Mouse (Mus musculus) adrenal gland, postnatal 0 days (tissue): ENCODE data around the gene Defa23. TPM values are rescaled to one million over a fixed set of nuclear protein-coding genes. Genes with fewer than 3 reads are reported as not detected.

ENCODE experiments used
- polyA plus RNA-seq: library from polyadenylated mRNA; unstranded; fragments of >200 nt; fragmentation: Nextera tagmentation; extraction: Ambion mirVana; gene quantifications from 2 replicates; pipeline ENCODE4 v1.2.1, GENCODE M21; 2015

Defa23 gene
- polyA plus RNA-seq: not detected in 2 replicates

GRCm38 (mm10) chr8:21054747-21055146 lies at the start of gene Defa23:
Gene Defa23, plus strand, starts transcription at chr8:21055047.

GRCm38 (mm10) chr8:21025245-21025644 lies 29.6 kb upstream of the Defa23 start, which contains the start of gene Defa21:
Gene Defa21, plus strand, starts transcription at chr8:21025545.

GRCm38 (mm10) chr8:21064738-21065137 lies 9.9 kb downstream of the Defa23 start, which contains the start of gene Defa35:
Gene Defa35, plus strand, starts transcription at chr8:21065038.

GRCm38 (mm10) chr8:21084142-21084541 lies 29.3 kb downstream of the Defa23 start, which contains the start of gene Defa25:
Gene Defa25, plus strand, starts transcription at chr8:21084442.

GRCm38 (mm10) chr8:21095950-21096349 lies 41.1 kb downstream of the Defa23 start, which contains the start of gene Gm14851:
Gene Gm14851, minus strand, starts transcription at chr8:21096050.

Other genes with a start within 250 kb of the Defa23 start
- gene Defb33, start 162.4 kb upstream of the Defa23 start, polyA plus RNA-seq: not detected in 2 replicates
- gene Gm15056, start 152.4 kb upstream of the Defa23 start, polyA plus RNA-seq: not detected in 2 replicates
- gene Gm6040, start 133.0 kb upstream of the Defa23 start, polyA plus RNA-seq: not detected in 2 replicates
- not detected in 2 replicates for gene AY761185, start 110.3 kb upstream of the Defa23 start, polyA plus RNA-seq
- not detected in 2 replicates for gene Defa21, start 29.5 kb upstream of the Defa23 start, polyA plus RNA-seq
- not detected in 2 replicates for gene Defa35, start 10.0 kb downstream of the Defa23 start, polyA plus RNA-seq
- gene Defa25, start 29.4 kb downstream of the Defa23 start, polyA plus RNA-seq: not detected in 2 replicates
- not detected in 2 replicates for gene Gm14851, start 41.0 kb downstream of the Defa23 start, polyA plus RNA-seq
- gene Defa30, start 79.6 kb downstream of the Defa23 start, polyA plus RNA-seq: not detected in 2 replicates
- gene Defa22, start 107.2 kb downstream of the Defa23 start, polyA plus RNA-seq: not detected in 2 replicates
- not detected in 2 replicates for gene Defa31, start 136.6 kb downstream of the Defa23 start, polyA plus RNA-seq
- gene Gm15293, start 146.5 kb downstream of the Defa23 start, polyA plus RNA-seq: not detected in 2 replicates
- not detected in 2 replicates for gene Gm15292, start 194.7 kb downstream of the Defa23 start, polyA plus RNA-seq